Mouse (Mus musculus) c-Kit-positive CD71-negative TER-119-negative erythroid progenitor cells, embryonic 14.5 days (primary cell): ENCODE data around the gene Cpt1c.

Experiments used
- DNase-seq: peaks from one replicate; pipeline ENCODE4 v3.0.0-alpha.2; 2013; ENCODE audit warnings: low read depth

Cpt1c gene

GRCm38 (mm10) chr7:44918219-44918618, 56.4 kb downstream of the Cpt1c start:
- no peak for DNase-seq

DNA sequence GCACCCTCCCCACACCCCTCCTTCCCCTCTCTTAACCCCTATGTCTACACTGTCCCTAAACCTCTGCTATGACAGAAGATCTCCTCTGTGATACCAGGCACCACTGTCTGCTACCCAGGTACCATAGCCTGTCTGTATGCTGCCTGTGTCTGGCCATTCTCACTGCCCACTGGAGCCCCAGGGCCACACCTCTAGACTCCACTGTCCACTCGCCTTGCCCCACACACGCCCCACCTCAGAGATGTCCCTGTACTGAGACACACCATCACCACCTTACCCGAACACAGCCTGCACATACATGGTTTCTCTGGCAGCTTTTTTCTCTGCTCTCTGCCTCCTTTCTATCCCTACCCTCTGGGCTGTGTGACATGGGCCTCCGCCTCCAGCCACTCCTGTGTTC, 57.8 kb downstream of the Cpt1c start:
- DNase-seq: no peak

DNA sequence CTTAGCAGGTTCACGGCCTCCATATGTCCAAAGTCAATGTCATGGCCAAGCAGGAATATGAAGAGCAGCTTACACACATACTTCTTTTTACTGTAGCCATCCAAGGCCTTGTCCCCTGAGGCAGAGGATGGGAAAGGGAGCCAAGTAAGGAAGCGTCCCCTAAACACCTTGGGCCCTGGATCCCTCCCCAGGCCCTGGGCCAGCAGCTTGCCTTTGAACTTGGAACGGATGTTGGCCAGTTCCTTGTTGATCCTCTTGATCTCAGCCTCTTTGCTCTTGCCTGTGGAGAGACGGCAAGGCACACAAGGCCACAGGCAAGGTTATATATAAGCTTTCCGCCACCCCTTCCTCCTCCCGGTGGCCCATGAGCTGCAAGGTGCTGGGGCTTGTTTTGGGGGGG, 58.5 kb downstream of the Cpt1c start:
- DNase-seq: no peak

DNA sequence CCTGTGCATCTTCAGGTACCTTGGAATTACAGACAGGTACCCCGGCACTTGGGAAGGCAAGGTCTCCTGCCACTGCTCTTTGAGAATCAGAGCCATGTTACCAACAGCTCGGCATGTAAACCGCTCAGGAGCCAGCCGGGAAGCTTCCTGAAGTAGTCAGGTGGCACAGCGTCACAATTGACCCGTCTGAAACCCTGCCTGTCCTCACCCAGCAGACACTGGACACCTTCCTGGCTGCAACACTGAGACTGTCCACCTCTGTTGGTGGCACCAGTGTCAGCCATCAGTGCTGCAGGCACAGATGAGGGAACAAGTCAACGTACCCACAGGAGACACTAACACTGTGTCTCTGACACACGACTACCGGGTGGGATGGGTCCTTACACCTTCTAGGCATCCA, 59.3 kb downstream of the Cpt1c start:
- DNase-seq: no peak

GRCm38 (mm10) chr7:44914396-44914795, 60.3 kb downstream of the Cpt1c start:
- no peak for DNase-seq
